Mouse (Mus musculus): ENCODE measurements around the gene Crk. TPM values are rescaled to one million over a fixed set of nuclear protein-coding genes. Genes with fewer than 3 reads are reported as not detected.

Crk gene
- polyA plus RNA-seq (2017; shearing (Covaris generic)) = 75.3 TPM

GRCm38 (mm10) chr11:75678747-75679438 is at the start of gene Crk:
TSS of gene Crk (plus strand) at chr11:75679259.

GRCm38 (mm10) chr11:75630645-75631229 is 48.3 kb upstream of the Crk start, which contains the start of gene Inpp5k:
TSS of gene Inpp5k (plus strand) at chr11:75630988.

GRCm38 (mm10) chr11:75650311-75650710 is 28.7 kb upstream of the Crk start, which contains the start of gene Myo1c:
TSS of gene Myo1c (plus strand) at chr11:75650504.

GRCm38 (mm10) chr11:75732434-75733226 is 53.6 kb downstream of the Crk start, which contains the start of gene Ywhae:
TSS of gene Ywhae (plus strand) at chr11:75732869.

Other genes with a start within 250 kb of the Crk start
- not detected for gene Serpinf2, start 239.7 kb upstream of the Crk start, polyA plus RNA-seq (2017; shearing (Covaris generic))
- gene Wdr81, start 224.5 kb upstream of the Crk start, polyA plus RNA-seq (2017; shearing (Covaris generic)) = 8.7 TPM
- gene Tlcd2, start 217.5 kb upstream of the Crk start, polyA plus RNA-seq (2017; shearing (Covaris generic)) = 0.73 TPM
- gene Prpf8, start 192.4 kb upstream of the Crk start, polyA plus RNA-seq (2017; shearing (Covaris generic)) = 52.2 TPM
- gene Rilp, start 169.2 kb upstream of the Crk start, polyA plus RNA-seq (2017; shearing (Covaris generic)) = not detected
- gene Scarf1, start 165.7 kb upstream of the Crk start, polyA plus RNA-seq (2017; shearing (Covaris generic)) = 0.12 TPM
- gene Slc43a2, start 147.6 kb upstream of the Crk start, polyA plus RNA-seq (2017; shearing (Covaris generic)) = 45.2 TPM
- gene Pitpna, start 91.2 kb upstream of the Crk start, polyA plus RNA-seq (2017; shearing (Covaris generic)) = 350 TPM
- gene Inpp5k, start 48.3 kb upstream of the Crk start, polyA plus RNA-seq (2017; shearing (Covaris generic)) = 103 TPM
- gene Myo1c, start 28.8 kb upstream of the Crk start, polyA plus RNA-seq (2017; shearing (Covaris generic)) = 8.2 TPM
- 167 TPM for gene Ywhae, start 53.6 kb downstream of the Crk start, polyA plus RNA-seq (2017; shearing (Covaris generic))
- not detected for gene Doc2b, start 116.8 kb downstream of the Crk start, polyA plus RNA-seq (2017; shearing (Covaris generic))

All from naive thymus-derived CD4-positive, alpha-beta T cell, adult 5 months (primary cell).